Mouse (Mus musculus): ENCODE data around the gene Gtdc1. TPM values are rescaled to one million over a fixed set of nuclear protein-coding genes. Genes with fewer than 3 reads are reported as not detected.

Gene Gtdc1
- polyA plus RNA-seq, 1 experiment = 55.9 TPM

DNA sequence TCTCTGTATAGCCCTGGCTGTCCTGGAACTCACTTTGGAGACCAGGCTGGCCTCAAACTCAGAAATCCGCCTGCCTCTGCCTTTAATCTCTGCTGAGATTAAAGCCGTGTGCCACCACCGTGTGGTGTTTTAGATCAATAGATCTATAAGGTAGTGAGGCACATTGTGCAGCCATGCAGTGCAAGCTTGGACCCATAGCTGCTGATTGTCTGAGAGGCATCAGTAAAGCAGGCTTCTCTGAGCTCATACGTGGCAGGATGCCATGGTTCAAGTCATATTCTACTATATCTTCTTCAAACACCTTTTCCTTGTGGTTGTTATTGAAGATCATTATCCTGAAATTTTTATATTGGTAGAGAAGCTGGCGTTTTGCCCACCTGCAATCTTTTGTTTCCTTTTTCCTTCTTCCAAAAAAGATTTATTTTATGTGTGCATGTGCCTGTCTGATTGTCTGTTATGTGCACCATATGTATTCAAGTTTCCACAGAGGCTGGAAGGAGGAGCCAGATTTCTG is 388.3 kb downstream of the Gtdc1 start:
- no peak for DNase-seq (ENCODE audit: extremely low spot score in 1 of 2, low spot score in 1 of 2)

DNA sequence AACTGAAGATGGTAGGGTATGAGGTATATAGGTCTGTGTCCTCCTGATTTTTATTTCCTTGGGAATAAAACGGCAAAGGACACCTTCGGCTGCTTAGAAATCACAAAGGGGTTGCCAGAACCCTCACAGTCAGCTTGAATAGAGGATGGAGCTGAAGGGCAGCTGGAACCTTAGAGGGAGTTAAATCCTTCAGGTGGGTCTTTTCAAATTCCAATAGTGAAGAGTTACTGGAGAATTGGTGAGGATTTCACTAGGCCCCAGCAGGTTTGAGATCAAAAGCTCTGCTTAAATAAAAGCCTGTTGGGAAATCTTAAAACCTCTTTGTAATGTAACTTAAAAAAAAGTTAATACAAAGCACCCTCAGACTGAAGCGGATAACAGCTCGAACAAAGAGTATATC is 389.3 kb downstream of the Gtdc1 start:
- DNase-seq (ENCODE audit: extremely low spot score in 1 of 2, low spot score in 1 of 2) = no peak

DNA sequence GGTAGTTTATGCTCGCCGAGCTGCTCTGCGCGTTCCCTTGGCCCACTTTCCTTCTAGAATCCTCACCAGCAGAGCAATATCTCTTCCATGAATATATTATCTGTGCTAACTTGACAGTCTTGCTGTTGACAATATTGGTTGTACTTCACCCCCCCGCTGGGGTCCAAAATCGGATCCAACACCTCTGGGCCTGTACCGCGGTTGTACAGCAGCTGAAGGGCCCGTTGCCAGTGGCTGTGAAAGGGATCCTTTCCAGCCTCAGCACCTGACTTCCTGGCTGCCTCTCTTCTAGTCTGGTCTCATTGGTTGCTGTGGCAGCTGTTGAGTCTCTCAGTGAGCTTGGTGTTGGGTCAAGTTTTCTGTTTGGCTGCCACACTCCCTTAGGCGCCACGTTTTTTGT is 391.7 kb downstream of the Gtdc1 start:
- DNase-seq (ENCODE audit: extremely low spot score in 1 of 2, low spot score in 1 of 2) = no peak

DNA sequence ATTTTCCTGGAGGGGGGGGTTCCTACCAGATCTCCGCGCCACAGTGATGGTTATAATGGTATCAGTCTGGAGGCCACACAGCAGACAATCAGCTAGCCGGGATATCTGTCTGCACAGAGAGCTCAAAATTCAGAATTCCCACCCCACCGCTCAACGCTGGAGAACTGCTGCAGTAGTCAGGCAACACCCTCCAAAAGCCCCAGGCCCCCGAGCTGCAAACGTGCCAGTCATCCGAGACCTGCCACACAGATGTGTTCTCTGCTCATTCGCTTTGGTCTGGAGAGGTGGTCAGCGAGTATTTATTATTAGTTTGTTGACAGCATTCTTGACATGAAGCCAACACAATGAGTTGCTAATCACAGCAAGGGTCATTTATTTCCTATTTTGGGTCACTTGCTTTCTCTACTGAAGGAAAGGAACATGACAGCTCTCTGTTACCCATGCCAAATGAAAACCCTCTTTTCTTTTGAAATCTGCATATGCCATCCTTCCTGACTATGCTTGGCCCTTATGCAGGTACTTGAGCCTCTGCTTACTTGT is 392.3 kb downstream of the Gtdc1 start:
- DNase-seq (ENCODE audit: extremely low spot score in 1 of 2, low spot score in 1 of 2) = no peak

DNA sequence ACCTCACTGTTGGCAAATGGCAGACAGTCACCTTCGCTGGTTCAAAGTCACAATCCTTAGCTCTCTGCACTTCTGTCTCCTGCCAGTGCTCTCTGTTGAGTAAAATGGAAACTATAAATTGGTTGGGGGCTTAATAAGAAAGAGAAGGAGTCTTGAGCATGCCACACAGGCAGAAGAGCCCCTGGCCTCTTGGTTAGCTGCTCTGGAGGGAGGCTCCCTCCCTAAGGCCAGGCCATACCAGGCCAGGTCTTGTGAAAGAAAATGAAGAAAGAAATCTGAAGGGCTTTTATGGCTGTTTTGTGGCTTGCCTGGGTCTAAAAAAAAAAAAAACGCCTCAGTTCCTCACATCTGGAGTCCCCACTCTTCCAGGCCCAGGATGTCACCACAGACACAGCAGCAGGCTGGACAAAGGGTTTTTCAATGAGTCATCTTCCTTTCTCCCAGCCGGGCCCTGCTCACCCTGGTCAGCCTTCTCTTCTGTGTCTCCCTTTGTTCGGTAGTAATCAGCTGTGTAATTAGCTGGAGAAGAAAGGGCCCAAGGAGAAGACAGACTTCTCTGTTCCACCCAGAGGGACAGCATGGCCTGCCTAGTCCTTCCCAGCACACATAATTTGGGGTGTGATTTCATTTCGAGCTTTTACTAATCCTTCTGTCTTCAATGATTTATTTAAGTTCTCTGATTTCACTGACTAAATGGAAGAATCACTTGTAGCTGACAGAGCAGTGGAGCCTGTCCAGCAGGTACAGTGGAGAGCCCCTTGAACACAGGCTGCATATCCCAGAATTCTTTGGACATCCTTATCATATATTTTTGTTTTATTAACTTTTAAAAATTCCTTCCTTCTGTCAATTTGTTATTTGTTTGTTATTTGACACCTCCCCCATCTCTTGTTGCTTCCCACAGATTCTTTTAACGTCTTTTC is 401.1 kb downstream of the Gtdc1 start:
- DNase-seq (ENCODE audit: extremely low spot score in 1 of 2, low spot score in 1 of 2) = peak in 1 of 2 experiments; percentile 27

DNA sequence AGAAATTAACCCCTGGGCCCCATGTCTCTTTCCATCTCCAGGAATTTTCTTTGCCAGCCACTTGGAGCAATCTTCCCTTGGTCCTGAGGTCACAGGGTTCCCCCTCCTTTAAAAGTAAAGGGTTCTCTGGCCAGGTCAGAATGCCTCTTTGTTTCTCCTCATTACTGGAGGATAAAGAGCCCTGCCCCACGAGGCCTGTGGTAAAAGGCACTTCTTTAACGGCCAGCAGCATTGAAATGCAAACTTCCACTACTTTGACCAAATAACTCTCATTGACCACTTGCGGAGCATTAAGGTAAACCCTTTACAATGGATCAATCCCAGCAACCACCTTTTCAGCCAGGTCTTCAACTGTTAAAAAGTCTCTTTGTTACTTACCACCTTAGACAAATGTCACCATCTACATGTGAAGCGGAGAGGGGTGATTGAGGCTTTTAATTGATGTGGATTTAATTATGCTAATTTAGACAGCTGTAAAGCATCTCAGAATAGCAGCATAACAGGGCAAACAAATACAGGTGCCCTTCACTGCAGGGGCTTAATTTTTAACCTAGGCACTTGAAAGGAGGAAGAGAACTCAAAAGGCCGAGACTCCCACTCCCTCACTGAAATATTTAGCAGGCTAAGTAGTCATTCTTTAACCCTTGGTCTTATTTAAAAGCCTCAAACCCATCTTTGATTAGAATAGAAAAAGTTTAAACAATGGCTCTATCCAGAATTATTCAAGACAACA is 402.1 kb downstream of the Gtdc1 start:
- DNase-seq (ENCODE audit: extremely low spot score in 1 of 2, low spot score in 1 of 2) = no peak

DNA sequence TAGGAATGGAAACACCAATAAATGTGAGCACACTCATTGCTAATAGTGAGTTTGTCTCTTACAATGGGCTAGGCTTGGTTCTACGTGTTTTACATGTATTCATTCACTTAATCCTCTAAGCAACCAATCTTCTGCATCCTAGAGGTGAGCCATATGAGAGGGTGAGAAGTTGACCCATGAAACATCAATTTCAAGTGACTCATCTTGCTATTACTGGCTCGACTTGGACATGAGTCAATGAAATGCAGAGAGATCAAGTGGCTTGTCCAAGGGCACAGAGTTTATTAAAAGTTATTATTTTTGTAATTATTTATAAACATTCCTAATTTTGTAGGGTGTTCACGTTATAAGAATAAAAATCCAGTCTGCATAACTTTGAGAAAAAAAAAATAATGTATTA is 408.2 kb downstream of the Gtdc1 start:
- no peak for DNase-seq (ENCODE audit: extremely low spot score in 1 of 2, low spot score in 1 of 2)

DNA sequence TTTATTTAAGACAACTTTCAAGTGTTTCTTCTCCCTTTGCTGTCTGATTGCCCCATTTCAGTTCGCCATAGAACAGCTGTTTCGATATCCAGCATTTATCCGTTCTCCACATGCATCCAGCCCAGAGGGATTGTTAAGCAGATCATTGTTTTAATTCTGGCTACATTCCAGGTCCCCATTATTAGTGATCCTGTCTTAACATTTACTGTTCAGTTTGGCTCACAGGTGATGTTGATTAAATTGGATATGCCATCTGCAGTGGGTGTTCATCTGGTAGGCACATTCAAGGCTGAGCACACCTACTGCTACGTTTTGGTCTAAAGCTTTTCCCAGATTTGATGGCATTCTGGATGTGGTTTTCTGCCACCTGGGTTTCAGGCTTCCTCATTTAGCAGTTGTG is 409.4 kb downstream of the Gtdc1 start:
- DNase-seq (ENCODE audit: extremely low spot score in 1 of 2, low spot score in 1 of 2) = no peak

Other genes with a start within 250 kb of the Gtdc1 start
- 97.6 and 109 TPM in 2 replicates for gene Zeb2, start 189.7 kb upstream of the Gtdc1 start, polyA plus RNA-seq (2012; rRNA removed)

Data from frontal cortex, adult 2 months (tissue).